Mouse (Mus musculus): ENCODE results near the gene Necab2.

- peak; percentile 59 for TF ChIP-seq CTCF (IDR thresholded peaks at IDR 0.05)
- no peak; the same call in 1 of the 2 replicates for TF ChIP-seq EP300 (IDR thresholded peaks at IDR 0.05)
Measured at GRCm38 (mm10) chr8:119425533-119425932, 21.0 kb upstream of the Necab2 start.
